Mouse (Mus musculus): Measurements from ENCODE around the gene Gadl1. TPM values are rescaled to one million over a fixed set of nuclear protein-coding genes. Genes with fewer than 3 reads are reported as not detected.
A peak's percentile ranks its signal among the peaks of the same experiment; 100 is the strongest.

Gene Gadl1
- total and polyA plus RNA-seq, 2 experiments from 2014 or later = 0.19 to 0.50 TPM

- H3K4me3 ChIP-seq (ENCODE audit: low read depth, low read length) = no peak overlapping the region
- no peak overlapping the region for H3K27ac ChIP-seq (ENCODE audit: low read depth, low read length)
- no peak overlapping the region for H3K9ac ChIP-seq
- DNase-seq (no peak), ATAC-seq (no peak)
- H3K36me3 ChIP-seq (ENCODE audit: insufficient read depth) = no peaks in the 10 kb centered on the region
- H3K4me1 ChIP-seq (ENCODE audit: insufficient read depth) = no peaks in the 10 kb centered on the region
- H3K27me3 ChIP-seq (ENCODE audit: insufficient read depth, low read length) = no peaks in the 10 kb centered on the region
- H3K9me3 ChIP-seq (ENCODE audit: low read length) = no peaks in the 10 kb centered on the region
- WGBS = 90% methylated on average over 7 of the region's 7 CpGs
- H3K4me2 ChIP-seq (ENCODE audit: low read depth) = no peak overlapping the region
- no peak for TF ChIP-seq CTCF (IDR thresholded peaks at IDR 0.05; ENCODE audit: low read depth)
Observed at GRCm38 (mm10) chr9:116091101-116091841, 182.0 kb downstream of the Gadl1 start.

GRCm38 (mm10) chr9:116091921-116092320 is 182.7 kb downstream of the Gadl1 start:
- Histone ChIP-seq H3K27ac (ENCODE audit: low read depth, low read length) (no peak overlapping the region), H3K27me3 (ENCODE audit: insufficient read depth, low read length) (no peaks in the 10 kb centered on the region), H3K9me3 (ENCODE audit: low read length) (no peaks in the 10 kb centered on the region), H3K4me1 (ENCODE audit: insufficient read depth) (no peaks in the 10 kb centered on the region), H3K4me3 (ENCODE audit: low read depth, low read length) (no peak overlapping the region), H3K36me3 (ENCODE audit: insufficient read depth) (no peaks in the 10 kb centered on the region), H3K9ac (no peak overlapping the region), H3K4me2 (ENCODE audit: low read depth) (no peak overlapping the region)
- ATAC-seq = no peak
- DNase-seq = no peak
- WGBS = 58% methylated on average over 5 of the region's 5 CpGs
- no peak for TF ChIP-seq CTCF (IDR thresholded peaks at IDR 0.05; ENCODE audit: low read depth)

GRCm38 (mm10) chr9:116098724-116099595 is 189.7 kb downstream of the Gadl1 start:
- no peak overlapping the region for H3K9ac ChIP-seq
- no peak overlapping the region for H3K4me2 ChIP-seq (ENCODE audit: low read depth)
- no peaks in the 10 kb centered on the region for H3K9me3 ChIP-seq (ENCODE audit: low read length)
- no peaks in the 10 kb centered on the region for H3K27me3 ChIP-seq (ENCODE audit: insufficient read depth, low read length)
- no peak for TF ChIP-seq CTCF (IDR thresholded peaks at IDR 0.05; ENCODE audit: low read depth)
- no peak overlapping the region for H3K4me3 ChIP-seq (ENCODE audit: low read depth, low read length)
- no peaks in the 10 kb centered on the region for H3K4me1 ChIP-seq (ENCODE audit: insufficient read depth)
- H3K27ac ChIP-seq (ENCODE audit: low read depth, low read length) = no peak overlapping the region
- ATAC-seq = peak; percentile 45; the same call in 1 of the 2 replicates
- no peak for DNase-seq
- WGBS = 57% methylated on average over 16 of the region's 16 CpGs
- no peaks in the 10 kb centered on the region for H3K36me3 ChIP-seq (ENCODE audit: insufficient read depth)

GRCm38 (mm10) chr9:116099596-116099993 is 190.3 kb downstream of the Gadl1 start:
- Histone ChIP-seq H3K36me3 (ENCODE audit: insufficient read depth) (no peaks in the 10 kb centered on the region), H3K4me1 (ENCODE audit: insufficient read depth) (no peaks in the 10 kb centered on the region), H3K4me2 (ENCODE audit: low read depth) (no peak overlapping the region), H3K27ac (ENCODE audit: low read depth, low read length) (no peak overlapping the region), H3K9ac (no peak overlapping the region), H3K27me3 (ENCODE audit: insufficient read depth, low read length) (no peaks in the 10 kb centered on the region), H3K4me3 (ENCODE audit: low read depth, low read length) (no peak overlapping the region), H3K9me3 (ENCODE audit: low read length) (no peaks in the 10 kb centered on the region)
- ATAC-seq = peak; percentile 53; the same call in 1 of the 2 replicates
- 70% methylated on average over 6 of the region's 6 CpGs for WGBS
- no peak for DNase-seq
- TF ChIP-seq CTCF (IDR thresholded peaks at IDR 0.05; ENCODE audit: low read depth) = no peak

GRCm38 (mm10) chr9:116100015-116100414 is 190.8 kb downstream of the Gadl1 start:
- H3K27me3 ChIP-seq (ENCODE audit: insufficient read depth, low read length) = no peaks in the 10 kb centered on the region
- no peak for TF ChIP-seq CTCF (IDR thresholded peaks at IDR 0.05; ENCODE audit: low read depth)

GRCm38 (mm10) chr9:116101842-116102241 is 192.6 kb downstream of the Gadl1 start:
- WGBS = 86% methylated on average over 11 of the region's 11 CpGs

More at GRCm38 (mm10) chr9:116100015-116100414, 190.8 kb downstream of the Gadl1 start:
- Histone ChIP-seq H3K4me3 (ENCODE audit: low read depth, low read length) (no peak overlapping the region), H3K27ac (ENCODE audit: low read depth, low read length) (no peak overlapping the region), H3K4me1 (ENCODE audit: insufficient read depth) (no peaks in the 10 kb centered on the region), H3K36me3 (ENCODE audit: insufficient read depth) (no peaks in the 10 kb centered on the region), H3K4me2 (ENCODE audit: low read depth) (no peak overlapping the region), H3K9me3 (ENCODE audit: low read length) (no peaks in the 10 kb centered on the region), H3K9ac (no peak overlapping the region)
- WGBS = 81% methylated on average over 9 of the region's 9 CpGs
- DNase-seq (no peak), ATAC-seq (no peak)

GRCm38 (mm10) chr9:116104770-116105169 is 195.5 kb downstream of the Gadl1 start:
- Histone ChIP-seq H3K4me2 (ENCODE audit: low read depth) (no peak overlapping the region), H3K4me3 (ENCODE audit: low read depth, low read length) (no peak overlapping the region), H3K36me3 (ENCODE audit: insufficient read depth) (no peaks in the 10 kb centered on the region), H3K27me3 (ENCODE audit: insufficient read depth, low read length) (no peaks in the 10 kb centered on the region), H3K9me3 (ENCODE audit: low read length) (no peaks in the 10 kb centered on the region), H3K27ac (ENCODE audit: low read depth, low read length) (no peak overlapping the region), H3K9ac (no peak overlapping the region), H3K4me1 (ENCODE audit: insufficient read depth) (no peaks in the 10 kb centered on the region)
- WGBS = 94% methylated on average over 17 of the region's 17 CpGs
- ATAC-seq (no peak), DNase-seq (no peak)
- TF ChIP-seq CTCF (IDR thresholded peaks at IDR 0.05; ENCODE audit: low read depth) = no peak

More at GRCm38 (mm10) chr9:116101842-116102241, 192.6 kb downstream of the Gadl1 start:
- no peak overlapping the region for H3K9ac ChIP-seq
- ATAC-seq (no peak), DNase-seq (no peak)
- no peaks in the 10 kb centered on the region for H3K9me3 ChIP-seq (ENCODE audit: low read length)
- H3K4me2 ChIP-seq (ENCODE audit: low read depth) = no peak overlapping the region
- no peak overlapping the region for H3K4me3 ChIP-seq (ENCODE audit: low read depth, low read length)
- TF ChIP-seq CTCF (IDR thresholded peaks at IDR 0.05; ENCODE audit: low read depth) = no peak
- no peaks in the 10 kb centered on the region for H3K4me1 ChIP-seq (ENCODE audit: insufficient read depth)
- no peaks in the 10 kb centered on the region for H3K27me3 ChIP-seq (ENCODE audit: insufficient read depth, low read length)
- H3K36me3 ChIP-seq (ENCODE audit: insufficient read depth) = no peaks in the 10 kb centered on the region
- no peak overlapping the region for H3K27ac ChIP-seq (ENCODE audit: low read depth, low read length)

All from forebrain, postnatal 0 days (tissue).